Mouse (Mus musculus): ENCODE results near the gene Slc31a1.

The Slc31a1 gene

DNA sequence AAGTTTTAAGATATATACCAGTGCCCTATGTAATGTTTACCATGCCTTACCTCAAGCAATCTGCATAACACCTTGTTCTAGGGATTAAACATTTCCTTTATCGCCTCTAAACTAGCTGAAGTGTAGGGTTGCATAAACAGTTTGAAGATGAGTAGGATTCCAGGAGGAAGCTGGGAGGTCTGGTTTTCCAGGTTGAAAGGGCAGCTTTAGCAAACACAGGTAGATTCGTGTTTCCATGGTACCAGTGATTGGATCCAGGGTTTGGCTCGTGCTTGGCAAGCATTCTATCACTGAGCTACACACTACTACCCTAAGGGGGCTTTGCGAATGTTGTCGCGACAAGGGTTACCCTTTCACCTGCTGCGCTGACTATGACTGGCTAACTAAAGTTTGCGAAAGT is 3.8 kb downstream of the Slc31a1 start:
- no peak for DNase-seq (ENCODE audit: low read depth)

DNA sequence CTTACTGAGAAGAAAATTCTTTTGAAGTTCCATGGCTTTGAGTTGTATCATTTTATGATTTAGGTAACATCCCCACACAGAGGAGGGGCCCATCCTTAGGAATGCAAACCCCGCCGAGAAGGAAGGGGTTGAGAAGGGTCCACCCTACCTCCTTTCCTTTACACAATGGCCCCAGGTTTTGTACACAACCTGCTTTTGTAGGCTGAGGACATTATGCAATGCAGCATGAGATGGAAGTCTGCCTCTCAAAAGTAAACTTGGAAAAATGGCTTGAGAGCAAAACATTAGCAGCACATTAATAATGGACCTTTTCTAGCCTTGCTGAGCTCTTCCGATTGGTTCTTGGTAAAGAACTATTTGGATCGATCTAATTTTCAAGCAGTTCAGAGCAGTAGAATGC is 5.8 kb downstream of the Slc31a1 start:
- DNase-seq (ENCODE audit: low read depth), result no peak

DNA sequence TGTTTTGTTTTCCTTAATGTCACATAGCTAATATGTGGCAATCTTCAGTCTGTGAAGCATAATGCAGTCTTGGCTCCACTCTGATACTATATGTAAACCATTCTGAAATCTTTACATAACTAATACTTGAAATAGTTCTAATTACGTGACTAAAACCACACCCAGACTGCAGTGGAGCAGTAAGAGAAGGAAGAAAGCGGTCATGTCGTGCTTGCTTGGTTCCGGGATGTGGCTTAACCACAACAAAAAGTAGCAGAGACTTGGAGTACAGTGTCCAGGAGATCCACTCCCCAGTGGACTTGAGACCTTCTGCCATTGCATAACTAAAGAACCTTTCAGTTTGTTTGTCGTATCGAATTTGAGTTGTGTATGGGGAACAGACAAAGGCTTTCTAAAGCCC is 7.1 kb downstream of the Slc31a1 start:
- DNase-seq (ENCODE audit: low read depth), result no peak

GRCm38 (mm10) chr4:62369091-62369490 is 8.6 kb downstream of the Slc31a1 start:
- no peak for DNase-seq (ENCODE audit: low read depth)

DNA sequence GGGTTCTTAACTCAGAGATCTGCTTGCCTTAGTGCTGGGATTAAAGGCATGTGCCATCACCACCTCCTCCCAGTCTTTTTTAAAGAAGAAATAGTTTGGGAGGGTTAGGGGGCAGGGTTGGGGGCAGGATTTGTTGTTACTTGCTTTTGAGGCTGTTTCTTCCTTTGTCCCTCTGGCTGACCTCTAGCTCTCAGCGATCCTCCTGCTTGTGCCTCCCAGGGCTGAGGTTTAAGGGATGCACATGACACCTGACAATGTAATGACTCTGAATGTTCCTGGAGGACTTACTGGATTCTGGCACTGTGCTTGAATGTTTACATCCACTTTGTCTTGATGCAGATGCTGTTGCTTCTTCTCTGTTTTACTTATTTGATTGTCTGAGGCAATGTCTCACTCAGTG is 11.9 kb downstream of the Slc31a1 start:
- no peak for DNase-seq (ENCODE audit: low read depth)

DNA sequence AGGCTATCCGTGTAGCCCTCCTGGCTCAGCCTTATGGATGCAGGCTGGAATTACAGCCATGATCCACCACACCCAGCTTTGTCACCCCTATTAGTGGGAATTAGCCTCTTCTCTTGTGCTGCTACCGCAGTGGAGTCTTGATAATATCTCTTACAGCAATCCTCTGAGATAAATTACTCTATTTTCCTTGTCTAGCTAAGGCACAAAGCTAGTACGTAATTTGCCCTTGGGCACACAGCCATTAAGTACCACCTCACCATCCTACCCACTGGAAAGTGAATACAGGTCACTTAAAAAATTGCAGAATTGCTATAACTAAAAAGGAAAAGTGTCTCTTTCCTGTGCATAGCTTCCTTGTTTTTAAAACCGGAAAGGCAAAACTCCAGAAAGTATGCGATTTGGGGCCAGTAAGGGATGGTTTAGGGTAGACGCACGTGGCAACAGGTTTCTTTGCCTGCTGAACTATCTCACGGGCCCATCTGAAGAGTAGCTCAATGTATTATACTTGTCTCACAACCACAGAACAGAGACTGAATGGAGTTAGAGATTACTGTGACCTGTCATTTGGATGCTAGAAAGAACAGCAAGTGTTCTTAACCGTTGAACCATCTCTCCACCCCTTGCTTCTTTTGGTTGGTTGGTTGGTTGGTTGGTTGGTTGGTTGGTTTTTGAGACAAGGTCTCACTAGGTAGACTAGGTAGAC is 12.4 kb downstream of the Slc31a1 start:
- no peak for DNase-seq (ENCODE audit: low read depth)

DNA sequence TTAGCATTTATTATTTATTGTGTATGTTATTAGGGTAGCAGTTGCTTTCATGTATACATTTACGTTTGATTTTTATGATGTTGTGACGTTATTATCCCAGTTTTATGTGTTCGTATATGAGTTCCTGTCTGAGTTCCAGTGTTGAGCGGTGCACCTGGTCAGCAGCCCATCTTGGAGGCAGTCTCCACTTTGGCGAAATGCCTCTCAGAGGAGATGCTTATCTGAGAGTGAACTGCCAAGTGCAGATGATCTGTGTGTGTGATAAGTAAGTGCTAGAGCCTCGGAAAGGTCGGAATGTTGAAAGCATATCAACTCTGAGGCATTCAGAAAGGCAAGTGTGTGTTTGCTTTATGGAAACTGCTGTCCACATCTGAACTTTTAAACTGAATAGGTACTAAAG is 13.1 kb downstream of the Slc31a1 start:
- DNase-seq (ENCODE audit: low read depth), result no peak

GRCm38 (mm10) chr4:62374342-62374741 is 13.8 kb downstream of the Slc31a1 start:
- DNase-seq (ENCODE audit: low read depth), result no peak

- DNase-seq (ENCODE audit: low read depth), result no peak
These were observed 15.6 kb downstream of the Slc31a1 start for GRCm38 (mm10) chr4:62376123-62376522.

GRCm38 (mm10) chr4:62379724-62380381 is 19.3 kb downstream of the Slc31a1 start:
- no peak for DNase-seq (ENCODE audit: low read depth)

GRCm38 (mm10) chr4:62383207-62383606 is 22.7 kb downstream of the Slc31a1 start:
- DNase-seq (ENCODE audit: low read depth), result no peak

DNA sequence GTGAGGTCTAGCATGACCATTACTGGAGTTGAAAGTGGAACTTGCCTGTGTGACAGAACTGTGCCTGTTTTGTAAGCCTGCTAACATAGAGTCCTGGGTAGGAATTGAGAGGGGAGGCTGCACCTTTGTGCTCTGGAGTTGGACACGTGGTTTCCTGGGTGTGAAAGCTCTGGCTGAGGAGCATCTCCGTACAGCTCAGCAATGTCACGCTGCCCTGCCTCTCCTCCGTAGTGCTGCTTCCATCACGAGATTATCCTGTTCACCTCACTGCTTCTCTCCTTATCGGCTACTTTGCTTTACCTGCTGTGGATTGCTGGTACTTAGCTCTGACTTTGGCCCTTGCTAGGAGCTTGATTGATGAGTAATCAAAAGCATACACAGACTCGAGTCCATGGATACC is 23.2 kb downstream of the Slc31a1 start:
- no peak for DNase-seq (ENCODE audit: low read depth)

DNA sequence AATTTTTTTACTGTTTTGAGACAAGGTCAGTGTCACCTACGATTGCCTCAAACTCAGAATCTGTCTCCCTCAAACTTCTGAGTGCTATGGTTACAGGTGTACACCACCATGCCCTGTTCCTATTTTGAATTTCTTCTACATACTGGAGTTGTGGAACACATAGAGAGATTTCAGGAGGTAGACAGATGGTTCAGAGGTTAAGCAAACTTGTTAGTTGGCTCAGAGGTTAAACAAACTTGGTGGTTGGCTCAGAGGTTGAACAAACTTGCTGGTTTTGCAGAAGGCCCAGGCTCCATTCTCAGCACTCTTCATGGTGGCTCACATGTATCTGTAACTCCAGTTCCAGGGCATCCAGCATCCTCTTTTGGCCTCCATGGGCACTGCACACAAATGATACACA is 23.6 kb downstream of the Slc31a1 start:
- no peak for DNase-seq (ENCODE audit: low read depth)

DNA sequence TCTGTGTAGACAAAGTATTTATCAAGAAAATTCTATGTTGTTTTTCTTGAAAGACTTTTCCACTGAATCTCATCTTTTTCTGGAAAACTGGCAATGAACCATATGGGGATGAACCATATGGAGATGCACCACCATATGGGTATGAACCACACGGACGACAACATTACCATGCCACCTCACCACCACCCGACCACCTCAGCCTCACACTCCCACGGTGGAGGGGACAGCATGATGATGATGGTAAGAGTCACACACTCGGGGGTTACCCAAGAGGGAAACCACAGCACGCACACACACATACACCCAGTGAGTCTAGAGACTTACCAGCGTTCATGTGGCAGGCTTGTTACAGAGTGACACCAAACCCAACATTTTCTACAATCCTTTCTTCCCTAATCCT is 24.9 kb downstream of the Slc31a1 start:
- DNase-seq (ENCODE audit: low read depth), result no peak

DNA sequence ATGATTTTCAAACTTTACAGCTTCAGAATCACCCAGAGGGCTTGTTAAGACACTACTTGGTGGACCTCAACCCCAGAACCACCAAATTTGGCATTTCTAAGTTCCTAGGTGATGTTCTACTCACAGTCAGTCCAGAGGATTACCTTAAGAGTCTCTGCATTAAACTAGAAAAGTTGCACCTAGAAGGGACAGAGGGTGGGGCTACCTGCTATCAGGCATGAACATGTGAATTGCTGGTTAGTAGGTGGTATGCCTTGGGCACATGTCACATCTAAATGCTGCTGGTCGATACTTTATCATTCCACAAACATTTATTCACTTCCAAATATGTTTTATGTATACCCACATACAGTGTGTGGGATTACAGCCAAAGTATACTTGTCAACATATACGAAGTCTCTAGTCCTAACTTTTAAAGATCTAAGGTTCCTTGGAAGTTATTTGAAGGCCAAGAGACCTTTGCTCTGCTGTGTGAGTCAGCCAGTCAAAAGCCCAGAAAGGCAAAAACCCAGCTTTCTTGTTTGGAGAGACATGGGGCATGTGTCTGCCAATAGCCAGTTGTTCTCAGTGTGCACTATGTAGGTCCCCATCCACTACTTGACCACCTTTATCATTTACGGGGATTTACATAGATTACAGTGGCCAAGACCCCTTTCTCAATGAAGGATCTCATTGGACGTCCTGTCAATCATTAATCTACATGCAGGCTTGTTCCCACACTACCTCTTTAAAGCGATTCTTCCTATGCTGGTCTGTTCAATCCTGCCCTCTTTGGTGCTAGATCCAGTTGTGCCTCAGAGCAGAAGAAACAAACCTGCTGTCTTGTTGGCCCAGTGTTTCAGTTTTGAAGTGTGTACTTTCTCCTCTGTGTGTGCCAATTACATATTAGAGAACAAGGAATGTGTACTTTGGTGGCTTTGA is 29.3 kb downstream of the Slc31a1 start:
- DNase-seq (ENCODE audit: low read depth), result no peak

- DNase-seq (ENCODE audit: low read depth), result no peak
These were observed 31.4 kb downstream of the Slc31a1 start for GRCm38 (mm10) chr4:62391892-62392291.

GRCm38 (mm10) chr4:62393459-62393858 is 32.9 kb downstream of the Slc31a1 start:
- no peak for DNase-seq (ENCODE audit: low read depth)

- no peak for DNase-seq (ENCODE audit: low read depth)
These were observed 35.3 kb downstream of the Slc31a1 start for GRCm38 (mm10) chr4:62395806-62396205.

DNA sequence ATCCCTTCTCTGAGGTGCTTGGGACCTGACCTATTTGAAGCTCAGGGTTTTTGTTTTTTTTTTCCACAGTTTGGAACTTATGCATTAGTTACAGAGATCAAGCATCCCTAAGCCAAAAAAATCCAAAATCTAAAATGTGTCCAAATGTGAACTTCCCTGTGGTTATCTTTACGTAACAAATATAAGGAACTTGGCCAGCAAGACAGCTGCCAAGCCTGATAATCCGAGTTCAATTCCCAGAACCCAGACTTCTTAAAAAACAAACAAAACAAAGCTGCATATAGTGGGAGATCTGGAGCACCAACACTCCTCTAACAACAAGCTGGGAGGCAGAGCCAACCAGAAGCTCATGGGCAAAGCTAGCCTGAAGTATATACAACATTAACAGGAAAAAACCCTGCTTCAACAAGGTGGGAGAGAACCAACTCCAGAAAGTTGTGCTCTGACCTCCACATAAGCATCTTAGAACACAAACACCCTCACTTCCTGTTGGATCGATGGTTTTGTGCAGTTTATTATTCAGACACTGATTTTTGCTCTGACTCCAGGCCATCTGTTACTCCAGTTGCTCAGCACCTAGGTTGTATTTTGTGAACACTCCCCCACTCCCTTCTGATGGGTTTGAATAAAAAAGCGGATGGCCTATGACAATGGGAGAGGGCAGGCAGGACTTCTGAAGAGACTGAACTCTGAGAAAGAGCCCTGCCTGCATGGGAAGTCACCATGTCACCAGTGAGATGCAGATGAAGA is 37.3 kb downstream of the Slc31a1 start:
- no peak for DNase-seq (ENCODE audit: low read depth)

GRCm38 (mm10) chr4:62398956-62399355 is 38.4 kb downstream of the Slc31a1 start:
- DNase-seq (ENCODE audit: low read depth), result peak; percentile 70

DNA sequence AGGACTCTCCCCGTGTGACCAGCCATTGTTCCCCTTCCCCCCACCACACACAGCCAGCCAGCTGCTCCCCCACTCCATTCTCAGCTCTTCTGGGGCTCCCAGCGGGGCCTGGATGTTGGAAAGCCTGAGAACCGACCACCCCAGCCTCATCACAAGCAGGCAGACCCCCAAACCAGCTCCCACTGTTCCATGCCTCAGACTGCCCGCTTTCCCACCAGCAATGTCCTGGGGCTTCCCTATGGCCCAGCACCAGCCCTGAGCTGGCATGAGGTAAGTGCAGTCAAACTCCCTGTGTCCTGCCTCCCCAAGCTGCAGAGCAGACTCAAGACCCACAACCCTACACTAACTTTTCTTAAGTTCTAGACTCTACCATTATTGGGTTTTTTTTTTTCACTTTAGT is 45.6 kb downstream of the Slc31a1 start:
- DNase-seq (ENCODE audit: low read depth), result no peak

Data from fibroblast of lung, adult 2 months (primary cell).